Mouse (Mus musculus) MEL (cell line): ENCODE results near the gene 1700014D04Rik. TPM values are rescaled to one million over a fixed set of nuclear protein-coding genes. Genes with fewer than 3 reads are reported as not detected.

Experiments used
- DNase-seq: peaks from one replicate; pipeline ENCODE4 v3.0.0; 2011; ENCODE audit warnings: low read depth, low spot score
- H3K27ac ChIP-seq: 2 replicates; pipeline ENCODE4 v1.5.1; 2012; ENCODE audit warnings: low read depth, mild to moderate bottlenecking, control low read depth, low read length, moderate library complexity; ENCODE audit not compliant: control insufficient read depth
- H3K27me3 ChIP-seq, 2 experiments: fragments of 150-350 bp in 1 of 2; sonication (generic) in 1 of 2; 2 replicates each; pipeline ENCODE4 v1.6.1; 2012; ENCODE audit warnings: low read length in 2 of 2, mild to moderate bottlenecking in 2 of 2, improper control_type of control experiment in 1 of 2, moderate library complexity in 1 of 2; ENCODE audit not compliant: insufficient read depth in 2 of 2, control insufficient read depth in 1 of 2
- H3K36me3 ChIP-seq, 2 experiments: 2 replicates each; pipeline ENCODE4 v1.6.1; 2012 to 2014; ENCODE audit warnings: low read length in 2 of 2, improper control_type of control experiment in 1 of 2, inconsistent platforms in 1 of 2, mild to moderate bottlenecking in 1 of 2; ENCODE audit not compliant: insufficient read depth in 2 of 2, control insufficient read depth in 1 of 2
- H3K4me1 ChIP-seq, 2 experiments: fragments of 150-350 bp in 1 of 2; sonication (generic) in 1 of 2; 2 replicates each; pipeline ENCODE4 v1.6.1; 2012; ENCODE audit warnings: low read length in 2 of 2, improper control_type of control experiment in 1 of 2, mild to moderate bottlenecking in 1 of 2; ENCODE audit not compliant: insufficient read depth in 2 of 2, control insufficient read depth in 1 of 2
- H3K4me3 ChIP-seq, 2 experiments: fragments of 150-350 bp in 1 of 2; sonication (generic) in 1 of 2; 2 replicates each; pipeline ENCODE4 v1.5.1; 2012; ENCODE audit warnings: low read depth in 2 of 2, low read length in 2 of 2, mild to moderate bottlenecking in 2 of 2, moderate library complexity in 2 of 2, control low read depth in 1 of 2, improper control_type of control experiment in 1 of 2; ENCODE audit not compliant: control insufficient read depth in 1 of 2, insufficient read depth in 1 of 2
- H3K79me2 ChIP-seq: 2 replicates; pipeline ENCODE4 v1.6.1; 2012; ENCODE audit warnings: mild to moderate bottlenecking, low read length, moderate library complexity; ENCODE audit not compliant: control insufficient read depth, poor library complexity, insufficient read depth
- H3K9ac ChIP-seq: 2 replicates; pipeline ENCODE4 v1.6.1; 2012; ENCODE audit warnings: low read depth, mild to moderate bottlenecking, control low read depth, low read length, moderate library complexity; ENCODE audit not compliant: control insufficient read depth, poor library complexity, severe bottlenecking
- H3K9me3 ChIP-seq: fragments of 150-350 bp; sonication (generic); replicated peaks from 2 replicates; pipeline ENCODE4 v1.6.1; 2012; ENCODE audit warnings: mild to moderate bottlenecking, low read length, improper control_type of control experiment, moderate library complexity; ENCODE audit not compliant: insufficient read depth
- E2F4 ChIP-seq: IDR thresholded peaks from 2 replicates; pipeline ENCODE4 v1.6.1; 2011; ENCODE audit warnings: low read depth, low read length, improper control_type of control experiment, borderline replicate concordance
- ELF1 ChIP-seq: IDR thresholded peaks from 2 replicates; pipeline ENCODE4 v1.6.1; 2014; ENCODE audit warnings: low read depth, mild to moderate bottlenecking, inconsistent platforms, low read length, improper control_type of control experiment, moderate library complexity
- JUND ChIP-seq: IDR thresholded peaks from 2 replicates; pipeline ENCODE4 v1.6.1; 2011; ENCODE audit warnings: low read depth, mild to moderate bottlenecking, improper control_type of control experiment, low read length
- KAT2A ChIP-seq: conservative IDR thresholded peaks from 2 replicates; pipeline ENCODE4 v1.6.1; 2012; ENCODE audit warnings: low read depth, low read length, improper control_type of control experiment, inconsistent platforms
- MAFK ChIP-seq: IDR thresholded peaks from 2 replicates; pipeline ENCODE4 v1.6.1; 2011; ENCODE audit warnings: low read depth, mild to moderate bottlenecking, low read length, improper control_type of control experiment, borderline replicate concordance
- MAX ChIP-seq: IDR thresholded peaks from 2 replicates; pipeline ENCODE4 v1.6.1; 2011; ENCODE audit warnings: low read length, improper control_type of control experiment
- MAZ ChIP-seq: IDR thresholded peaks from 2 replicates; pipeline ENCODE4 v1.6.1; 2012; ENCODE audit warnings: low read depth, mild to moderate bottlenecking, inconsistent platforms, low read length, improper control_type of control experiment
- MEF2A ChIP-seq: IDR thresholded peaks from 2 replicates; pipeline ENCODE4 v1.6.1; 2014; ENCODE audit warnings: low read depth, mild to moderate bottlenecking, inconsistent platforms, low read length, improper control_type of control experiment; ENCODE audit not compliant: poor library complexity, insufficient replicate concordance, severe bottlenecking; ENCODE audit errors: extremely low read depth
- POLR2A ChIP-seq, 2 experiments: IDR thresholded peaks; 2 replicates each; pipeline ENCODE4 v1.6.1; 2011 to 2012; ENCODE audit warnings: low read length in 2 of 2, mild to moderate bottlenecking in 2 of 2, control low read depth in 1 of 2, improper control_type of control experiment in 1 of 2, low read depth in 1 of 2, moderate library complexity in 1 of 2; ENCODE audit not compliant: control insufficient read depth in 1 of 2, insufficient read depth in 1 of 2, poor library complexity in 1 of 2
- POLR2AphosphoS2 ChIP-seq: IDR thresholded peaks from 2 replicates; pipeline ENCODE4 v1.6.1; 2011; ENCODE audit warnings: low read length, improper control_type of control experiment
- SIN3A ChIP-seq: IDR thresholded peaks from 2 replicates; pipeline ENCODE4 v1.6.1; 2012; ENCODE audit warnings: low read length, improper control_type of control experiment, inconsistent platforms
- TAL1 ChIP-seq: IDR thresholded peaks from 2 replicates; pipeline ENCODE4 v1.6.1; 2012; ENCODE audit warnings: mild to moderate bottlenecking, inconsistent platforms, low read length, moderate library complexity, mixed read lengths
- TCF12 ChIP-seq: IDR thresholded peaks from 2 replicates; pipeline ENCODE4 v1.6.1; 2014; ENCODE audit warnings: low read depth, mild to moderate bottlenecking, inconsistent platforms, low read length, improper control_type of control experiment, moderate library complexity
- USF2 ChIP-seq, 2 experiments: IDR thresholded peaks; 2 replicates each; pipeline ENCODE4 v1.6.1; 2011 to 2012; ENCODE audit warnings: improper control_type of control experiment in 2 of 2, low read length in 2 of 2, borderline replicate concordance in 1 of 2, inconsistent platforms in 1 of 2, low read depth in 1 of 2, mild to moderate bottlenecking in 1 of 2; ENCODE audit not compliant: insufficient read depth in 1 of 2
- ZMIZ1 ChIP-seq: IDR thresholded peaks from 2 replicates; pipeline ENCODE4 v1.6.1; 2012; ENCODE audit warnings: low read depth, mild to moderate bottlenecking, inconsistent platforms, low read length, improper control_type of control experiment, moderate library complexity
- polyA plus RNA-seq, 2 experiments: library from polyadenylated mRNA; stranded (reverse) in 1 of 2; unstranded in 1 of 2; fragments of >175 nt in 1 of 2; fragments of >200 nt in 1 of 2; gene quantifications; 2 replicates each; pipeline versions ENCODE4 v1.2.1 to v1.2.4; 2012; ENCODE audit warnings: low replicate concordance in 2 of 2, low read depth in 1 of 2; ENCODE audit not compliant: insufficient read length in 2 of 2, insufficient read depth in 1 of 2, missing spikeins in 1 of 2
- total RNA-seq: library from RNA; depleted of rRNA; stranded (reverse); fragments of 300-350 nt; gene quantifications from 2 replicates; pipeline ENCODE4 v1.2.3, GENCODE M21; 2012

The 1700014D04Rik gene
- total and polyA plus RNA-seq, 3 experiments, result 0.06 TPM; not detected in 2

DNA sequence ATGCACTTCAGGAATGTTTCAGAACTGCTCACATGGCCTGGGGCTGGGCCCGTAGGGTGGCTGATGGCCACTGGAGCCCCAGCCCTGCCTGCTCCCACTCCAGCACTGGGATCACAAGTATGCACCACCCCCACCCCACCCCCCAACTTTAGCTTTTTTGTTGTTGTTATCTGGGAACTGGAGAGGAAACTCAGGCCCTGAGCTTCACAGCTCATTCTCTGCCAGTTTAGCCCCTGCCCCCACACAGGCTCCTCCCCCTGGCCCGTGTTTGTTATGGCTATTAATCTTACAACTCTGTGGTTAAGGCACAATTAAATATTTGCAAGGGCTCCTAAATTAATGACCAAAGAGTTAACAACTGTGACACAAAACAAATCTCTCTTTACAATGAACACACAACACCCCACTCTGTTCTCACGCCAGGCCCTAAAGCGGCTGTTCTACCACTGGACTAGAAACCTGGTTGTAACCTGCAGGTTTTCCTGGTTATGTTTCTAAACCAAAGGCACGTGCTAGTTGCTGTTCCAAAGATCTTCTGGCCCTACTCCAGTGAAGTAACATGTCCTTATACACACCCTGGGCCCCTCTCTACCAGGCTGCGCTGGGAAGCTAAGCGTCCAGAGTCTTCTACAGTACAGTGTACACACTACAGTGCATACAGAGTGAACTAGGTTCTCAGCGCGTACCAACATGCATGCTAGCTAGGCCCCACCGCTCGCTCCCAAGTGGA, 20.4 kb upstream of the 1700014D04Rik start:
- 0 out of 2 replicates have a peak overlapping the region, but pooled peaks have one; percentile 15 for H3K9ac ChIP-seq
- peaks cover 15 to 18% of the 10 kb centered on the region in 2 experiments for H3K4me1 ChIP-seq
- H3K9me3 ChIP-seq, result no peaks in the 10 kb centered on the region
- DNase-seq, result peak; percentile 35
- peaks cover 52% of the 10 kb centered on the region for H3K79me2 ChIP-seq
- peaks cover 11 to 25% of the 10 kb centered on the region in 2 experiments for H3K36me3 ChIP-seq
- H3K27ac ChIP-seq, result 0 out of 2 replicates have a peak overlapping the region, but pooled peaks have one; percentile 5
- peak overlapping the region in 1 of 2 experiments; percentile 27; a peak in 1 of 4 replicates for H3K4me3 ChIP-seq
- TF ChIP-seq POLR2A (IDR thresholded peaks at IDR 0.05; ENCODE audit: control insufficient read depth in 1 of 2, insufficient read depth in 1 of 2, low read depth in 1 of 2, low read length in 2 of 2, poor library complexity in 1 of 2), result no peak
- no peak for TF ChIP-seq JUND
- no peak for TF ChIP-seq KAT2A
- TF ChIP-seq MEF2A, result no peak
- TF ChIP-seq ZMIZ1, result no peak
- TF ChIP-seq, all 39 proteins: peak for 0
- H3K27me3 ChIP-seq, result no peaks in the 10 kb centered on the region

DNA sequence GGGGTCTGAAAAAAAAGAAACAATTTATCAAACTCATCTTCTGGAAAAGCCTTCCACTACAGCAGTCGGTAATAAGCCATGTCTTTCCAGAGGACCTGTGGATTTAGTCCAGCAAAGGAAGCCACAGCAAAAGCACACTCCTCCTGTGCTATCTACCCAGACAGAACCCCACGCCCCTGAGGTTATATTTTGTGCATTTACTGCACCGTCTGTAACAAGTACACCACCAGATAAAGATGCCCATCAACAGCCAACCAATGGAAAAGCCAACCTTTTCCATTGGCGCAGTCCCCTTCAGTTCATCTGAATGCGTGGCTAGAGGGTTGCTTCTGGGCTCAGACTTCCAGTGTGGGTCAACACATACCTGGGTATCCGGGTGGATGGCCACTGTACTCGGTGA, 16.2 kb upstream of the 1700014D04Rik start:
- Histone ChIP-seq H3K9me3 (no peaks in the 10 kb centered on the region), H3K9ac (no peak overlapping the region), H3K4me3 (no peak overlapping the region), H3K79me2 (peaks cover 32% of the 10 kb centered on the region), H3K4me1 (peaks cover 10% of the 10 kb centered on the region in 2 experiments), H3K36me3 (peaks cover 16 to 24% of the 10 kb centered on the region in 2 experiments), H3K27ac (no peak overlapping the region), H3K27me3 (no peaks in the 10 kb centered on the region)
- no peak for DNase-seq
- TF ChIP-seq MAZ (no peak), ELF1 (no peak), KAT2A (no peak), USF2 (IDR thresholded peaks at IDR 0.05; ENCODE audit: borderline replicate concordance in 1 of 2, insufficient read depth in 1 of 2, low read depth in 1 of 2, low read length in 2 of 2) (no peak)

DNA sequence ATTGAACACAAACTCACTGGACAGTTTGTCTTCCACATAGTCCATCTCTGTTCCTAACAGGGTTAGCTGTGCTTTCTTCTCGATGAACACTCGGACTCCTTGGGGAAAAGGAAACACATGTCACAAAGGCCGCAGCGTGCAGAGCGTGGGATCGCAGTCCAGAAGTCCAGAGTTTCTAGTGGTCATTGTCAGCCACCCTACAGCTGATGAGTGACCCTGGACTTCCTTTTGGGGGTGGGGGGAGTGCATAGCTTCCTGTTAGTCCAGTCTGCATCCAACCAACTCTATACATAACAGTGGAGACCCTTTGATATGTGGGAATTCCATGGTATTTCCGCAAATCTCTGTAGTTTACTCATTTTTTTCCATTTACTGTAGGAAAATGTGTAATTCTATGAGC, 10.4 kb upstream of the 1700014D04Rik start:
- no peak for DNase-seq
- TF ChIP-seq SIN3A, result no peak
- no peak for TF ChIP-seq MAX
- TF ChIP-seq E2F4, result no peak
- TF ChIP-seq POLR2AphosphoS2, result no peak
- no peak for TF ChIP-seq TCF12
- no peak for TF ChIP-seq MAFK
- no peak for TF ChIP-seq TAL1
- Histone ChIP-seq H3K4me3 (no peak overlapping the region), H3K27ac (no peak overlapping the region), H3K79me2 (no peaks in the 10 kb centered on the region), H3K9ac (no peak overlapping the region), H3K9me3 (no peaks in the 10 kb centered on the region), H3K27me3 (no peaks in the 10 kb centered on the region), H3K36me3 (peaks cover 0 to 18% of the 10 kb centered on the region in 2 experiments; a peak in 2 of 4 replicates), H3K4me1 (no peaks in the 10 kb centered on the region)
